Mouse (Mus musculus): ENCODE data around the gene Ppp2ca. TPM values are rescaled to one million over a fixed set of nuclear protein-coding genes. Genes with fewer than 3 reads are reported as not detected.

Ppp2ca gene
- polyA plus RNA-seq, 1 experiment from 2014 or later = 130 TPM

DNA sequence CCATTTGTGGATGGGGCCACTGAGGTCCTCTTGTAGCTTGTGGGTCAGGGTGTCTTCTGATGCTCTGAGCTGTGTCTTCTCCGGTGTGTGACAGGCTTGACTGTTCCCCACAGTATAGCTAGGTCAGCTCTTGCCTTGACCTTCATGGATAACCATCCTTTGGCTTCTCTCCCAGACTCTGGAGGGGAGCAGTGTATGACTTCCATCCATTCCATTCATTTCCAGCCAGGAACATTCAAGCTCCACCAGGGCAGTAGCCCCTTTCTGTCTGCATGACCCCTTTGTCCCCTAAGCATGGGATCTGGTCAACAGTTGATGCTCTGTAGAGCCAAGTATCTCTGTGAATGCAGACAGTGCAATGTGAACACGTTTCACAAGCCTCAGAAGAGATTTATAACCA lies 885 bp upstream of the Ppp2ca start:
- Histone ChIP-seq H3K4me2 (ENCODE audit: low read depth, low read length) (no peak overlapping the region), H3K27ac (replicated peaks; ENCODE audit: low read depth, low read length) (no peak overlapping the region), H3K4me3 (ENCODE audit: low read depth, low read length) (no peak overlapping the region), H3K27me3 (ENCODE audit: control insufficient read depth, insufficient read depth, low read length) (no peaks in the 10 kb centered on the region), H3K9me3 (replicated peaks; ENCODE audit: control insufficient read depth, low read length) (no peaks in the 10 kb centered on the region), H3K36me3 (replicated peaks; ENCODE audit: control insufficient read depth, insufficient read depth, low read depth, low read length) (no peaks in the 10 kb centered on the region), H3K4me1 (ENCODE audit: control insufficient read depth, insufficient read depth, low read length) (no peaks in the 10 kb centered on the region), H3K9ac (replicated peaks; ENCODE audit: low read length) (no peak overlapping the region)
- no peak for DNase-seq (ENCODE audit: low spot score)
- ATAC-seq (replicated peaks; ENCODE audit: insufficient number of reproducible peaks, low FRiP score, low TSS enrichment, low read depth) = no peak
- 76% methylated on average over 2 of the region's 2 CpGs for WGBS

DNA sequence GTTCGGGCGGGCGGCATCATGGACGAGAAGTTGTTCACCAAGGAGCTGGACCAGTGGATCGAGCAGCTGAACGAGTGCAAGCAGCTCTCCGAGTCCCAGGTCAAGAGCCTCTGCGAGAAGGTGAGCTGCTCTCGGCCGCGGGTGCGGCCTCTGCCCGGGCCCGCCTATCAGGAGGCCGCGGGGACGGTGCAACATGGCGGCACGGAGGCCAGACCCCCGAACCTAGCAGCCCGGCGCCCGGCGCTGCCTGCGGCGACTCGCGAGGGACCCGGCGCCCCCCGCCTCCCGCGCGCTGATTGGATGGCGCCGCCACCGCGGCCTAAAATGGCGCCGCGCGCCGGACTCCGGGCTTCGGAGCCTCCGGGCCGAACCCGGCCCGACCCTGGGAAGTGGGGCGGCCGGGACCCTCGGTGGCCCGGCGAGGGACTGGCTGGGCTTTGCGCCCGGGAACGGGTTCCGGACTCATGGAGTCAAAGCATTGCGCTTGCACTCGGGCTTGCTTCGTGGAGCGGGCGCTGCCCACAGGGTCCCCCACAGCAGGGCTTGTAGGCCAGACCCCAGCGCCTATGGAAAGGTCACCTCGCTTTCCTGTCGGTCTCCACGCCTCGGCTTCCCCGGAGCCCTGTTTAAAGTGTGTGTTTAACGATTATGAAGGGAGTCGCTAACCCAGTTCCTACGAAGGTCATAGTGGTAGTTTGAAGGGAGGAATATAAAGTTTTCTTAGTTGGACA lies 715 bp downstream of the Ppp2ca start:
- H3K4me1 ChIP-seq (ENCODE audit: control insufficient read depth, insufficient read depth, low read length) = no peaks in the 10 kb centered on the region
- H3K27ac ChIP-seq (replicated peaks; ENCODE audit: low read depth, low read length) = peak overlapping the region; percentile 96
- H3K36me3 ChIP-seq (replicated peaks; ENCODE audit: control insufficient read depth, insufficient read depth, low read depth, low read length) = no peaks in the 10 kb centered on the region
- ATAC-seq (replicated peaks; ENCODE audit: insufficient number of reproducible peaks, low FRiP score, low TSS enrichment, low read depth) (peak; percentile 83), DNase-seq (ENCODE audit: low spot score) (peak; percentile 89)
- H3K4me3 ChIP-seq (ENCODE audit: low read depth, low read length) = peak overlapping the region; percentile 97
- H3K9me3 ChIP-seq (replicated peaks; ENCODE audit: control insufficient read depth, low read length) = no peaks in the 10 kb centered on the region
- H3K27me3 ChIP-seq (ENCODE audit: control insufficient read depth, insufficient read depth, low read length) = no peaks in the 10 kb centered on the region
- H3K9ac ChIP-seq (replicated peaks; ENCODE audit: low read length) = peak overlapping the region; percentile 99
- under 1% methylated on average over 62 of the region's 72 CpGs for WGBS
- peak overlapping the region; percentile 70 for H3K4me2 ChIP-seq (ENCODE audit: low read depth, low read length)

DNA sequence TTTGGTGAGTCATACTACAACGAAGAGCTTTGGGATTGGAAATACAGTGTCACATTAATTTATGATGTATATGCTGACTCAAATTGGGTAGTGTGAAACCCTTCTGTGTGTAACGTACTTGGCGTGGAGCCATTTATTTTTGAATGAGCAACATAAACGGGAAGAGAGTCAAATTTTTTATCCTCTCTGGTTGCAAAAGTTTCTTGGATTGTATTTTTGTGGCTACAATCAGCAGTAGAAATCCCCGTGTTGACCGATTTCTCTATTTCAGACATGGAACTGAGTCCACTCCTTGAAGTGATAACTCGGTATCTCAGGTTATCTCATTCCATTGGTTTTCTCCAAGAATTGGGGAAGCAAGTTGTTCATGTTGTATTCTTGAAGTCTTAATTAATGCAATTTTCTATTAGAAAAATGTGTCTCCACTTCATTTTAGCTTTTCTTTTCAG lies 1.3 kb downstream of the Ppp2ca start:
- Histone ChIP-seq H3K36me3 (replicated peaks; ENCODE audit: control insufficient read depth, insufficient read depth, low read depth, low read length) (no peaks in the 10 kb centered on the region), H3K9me3 (replicated peaks; ENCODE audit: control insufficient read depth, low read length) (no peaks in the 10 kb centered on the region), H3K4me3 (ENCODE audit: low read depth, low read length) (peak overlapping the region; percentile 97), H3K9ac (replicated peaks; ENCODE audit: low read length) (peak overlapping the region; percentile 99), H3K4me2 (ENCODE audit: low read depth, low read length) (peak overlapping the region; percentile 70), H3K27ac (replicated peaks; ENCODE audit: low read depth, low read length) (no peak overlapping the region), H3K27me3 (ENCODE audit: control insufficient read depth, insufficient read depth, low read length) (no peaks in the 10 kb centered on the region), H3K4me1 (ENCODE audit: control insufficient read depth, insufficient read depth, low read length) (no peaks in the 10 kb centered on the region)
- WGBS = 5% methylated on average over 7 of the region's 7 CpGs
- ATAC-seq (replicated peaks; ENCODE audit: insufficient number of reproducible peaks, low FRiP score, low TSS enrichment, low read depth) (no peak), DNase-seq (ENCODE audit: low spot score) (no peak)

DNA sequence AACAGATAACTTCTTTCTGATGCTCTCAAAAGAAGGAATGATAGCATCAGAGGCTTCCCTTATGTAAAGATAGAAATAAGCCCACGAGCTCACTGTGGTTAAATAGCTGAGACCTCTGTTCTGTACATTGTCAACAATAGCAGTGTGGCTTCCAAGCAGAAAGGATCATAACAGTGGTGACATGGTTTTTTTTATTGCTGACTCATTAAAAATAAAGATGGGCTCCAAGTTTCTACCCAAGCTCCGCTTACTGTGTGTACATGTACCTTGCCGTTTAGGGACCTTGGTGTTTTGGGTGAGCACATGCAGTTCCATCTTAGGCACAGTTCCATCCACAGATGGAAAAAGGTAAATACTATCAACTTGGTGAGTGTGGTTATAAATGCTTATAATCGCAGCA lies 4.5 kb downstream of the Ppp2ca start:
- Histone ChIP-seq H3K9me3 (replicated peaks; ENCODE audit: control insufficient read depth, low read length) (no peaks in the 10 kb centered on the region), H3K36me3 (replicated peaks; ENCODE audit: control insufficient read depth, insufficient read depth, low read depth, low read length) (no peaks in the 10 kb centered on the region), H3K9ac (replicated peaks; ENCODE audit: low read length) (no peak overlapping the region), H3K4me2 (ENCODE audit: low read depth, low read length) (no peak overlapping the region), H3K4me3 (ENCODE audit: low read depth, low read length) (no peak overlapping the region), H3K4me1 (ENCODE audit: control insufficient read depth, insufficient read depth, low read length) (no peaks in the 10 kb centered on the region), H3K27me3 (ENCODE audit: control insufficient read depth, insufficient read depth, low read length) (no peaks in the 10 kb centered on the region), H3K27ac (replicated peaks; ENCODE audit: low read depth, low read length) (no peak overlapping the region)
- no peak for DNase-seq (ENCODE audit: low spot score)
- WGBS = 87% methylated on average over 4 of the region's 4 CpGs
- no peak for ATAC-seq (replicated peaks; ENCODE audit: insufficient number of reproducible peaks, low FRiP score, low TSS enrichment, low read depth)

DNA sequence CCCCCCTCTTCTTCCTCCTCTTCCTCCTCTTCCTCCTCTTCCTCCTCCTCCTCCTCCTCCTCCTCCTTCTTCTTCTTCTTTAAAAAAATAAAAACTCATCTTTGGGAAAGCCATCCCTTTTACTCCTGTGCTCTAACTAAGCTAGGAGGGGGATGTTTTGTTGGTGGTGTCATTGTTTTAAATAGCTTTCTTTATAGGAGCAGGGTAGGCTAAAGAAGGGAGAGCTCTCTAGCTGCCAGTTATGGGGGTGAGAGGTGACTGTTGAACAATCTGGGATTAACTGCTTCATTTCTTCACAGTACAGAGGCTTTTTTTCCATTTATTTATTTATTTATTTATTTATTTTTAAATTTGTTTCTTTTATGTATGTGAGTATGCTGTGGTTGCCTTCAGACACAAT lies 7.0 kb downstream of the Ppp2ca start:
- ATAC-seq (replicated peaks; ENCODE audit: insufficient number of reproducible peaks, low FRiP score, low TSS enrichment, low read depth) (no peak), DNase-seq (ENCODE audit: low spot score) (no peak)
- no peaks in the 10 kb centered on the region for H3K4me1 ChIP-seq (ENCODE audit: control insufficient read depth, insufficient read depth, low read length)

DNA sequence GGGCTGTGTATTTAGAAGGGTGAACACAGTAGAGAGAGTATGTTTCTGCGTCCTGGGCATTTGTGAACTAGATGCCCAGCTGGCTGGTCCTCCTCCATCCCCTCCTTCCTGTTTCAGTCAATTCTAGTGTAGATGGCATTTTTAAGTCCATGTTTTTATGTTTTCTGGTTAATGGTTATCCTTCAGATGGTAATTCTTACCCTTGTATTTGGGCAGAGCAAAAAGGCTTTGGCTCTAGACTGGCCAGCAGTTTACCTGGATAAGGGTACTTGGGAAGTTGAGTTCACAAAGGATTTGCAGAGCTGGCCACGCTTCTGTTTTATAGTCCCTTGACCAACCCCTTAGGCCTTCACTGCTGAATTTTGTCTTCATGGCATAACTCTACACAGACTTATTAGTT lies 7.6 kb downstream of the Ppp2ca start:
- no peak overlapping the region for H3K9ac ChIP-seq (replicated peaks; ENCODE audit: low read length)
- no peak overlapping the region for H3K4me3 ChIP-seq (ENCODE audit: low read depth, low read length)
- H3K4me2 ChIP-seq (ENCODE audit: low read depth, low read length) = no peak overlapping the region
- H3K9me3 ChIP-seq (replicated peaks; ENCODE audit: control insufficient read depth, low read length) = no peaks in the 10 kb centered on the region
- no peak for DNase-seq (ENCODE audit: low spot score)
- no peak overlapping the region for H3K27ac ChIP-seq (replicated peaks; ENCODE audit: low read depth, low read length)
- H3K27me3 ChIP-seq (ENCODE audit: control insufficient read depth, insufficient read depth, low read length) = no peaks in the 10 kb centered on the region
- no peaks in the 10 kb centered on the region for H3K36me3 ChIP-seq (replicated peaks; ENCODE audit: control insufficient read depth, insufficient read depth, low read depth, low read length)
- WGBS = 88% methylated on average over 2 of the region's 2 CpGs
- ATAC-seq (replicated peaks; ENCODE audit: insufficient number of reproducible peaks, low FRiP score, low TSS enrichment, low read depth) = no peak
- H3K4me1 ChIP-seq (ENCODE audit: control insufficient read depth, insufficient read depth, low read length) = no peaks in the 10 kb centered on the region

More for the DNA sequence above, 7.0 kb downstream of the Ppp2ca start:
- H3K27me3 ChIP-seq (ENCODE audit: control insufficient read depth, insufficient read depth, low read length) = no peaks in the 10 kb centered on the region
- H3K4me3 ChIP-seq (ENCODE audit: low read depth, low read length) = no peak overlapping the region
- no peaks in the 10 kb centered on the region for H3K9me3 ChIP-seq (replicated peaks; ENCODE audit: control insufficient read depth, low read length)
- H3K36me3 ChIP-seq (replicated peaks; ENCODE audit: control insufficient read depth, insufficient read depth, low read depth, low read length) = no peaks in the 10 kb centered on the region
- H3K4me2 ChIP-seq (ENCODE audit: low read depth, low read length) = no peak overlapping the region
- no peak overlapping the region for H3K27ac ChIP-seq (replicated peaks; ENCODE audit: low read depth, low read length)
- no peak overlapping the region for H3K9ac ChIP-seq (replicated peaks; ENCODE audit: low read length)

DNA sequence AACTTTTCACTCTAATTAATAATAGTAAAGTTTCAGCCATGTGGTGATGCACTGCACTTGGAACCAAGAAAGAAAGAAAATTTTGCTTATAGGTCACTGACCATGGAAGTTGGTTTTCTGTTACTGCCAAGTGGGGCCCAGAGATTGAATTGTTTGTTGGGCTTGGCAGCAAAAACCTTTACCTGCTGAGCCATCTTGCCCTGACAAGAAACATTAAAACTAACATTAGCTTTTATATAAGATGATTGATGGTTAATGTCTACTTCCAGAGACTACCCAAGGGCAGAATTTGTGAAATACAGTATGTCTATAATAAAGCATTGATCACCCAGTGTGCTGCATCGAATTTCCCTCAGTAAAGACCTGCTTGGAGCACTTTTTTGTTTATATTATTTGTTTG lies 8.0 kb downstream of the Ppp2ca start:
- Histone ChIP-seq H3K27ac (replicated peaks; ENCODE audit: low read depth, low read length) (no peak overlapping the region), H3K4me2 (ENCODE audit: low read depth, low read length) (no peak overlapping the region), H3K36me3 (replicated peaks; ENCODE audit: control insufficient read depth, insufficient read depth, low read depth, low read length) (no peaks in the 10 kb centered on the region), H3K9ac (replicated peaks; ENCODE audit: low read length) (no peak overlapping the region), H3K4me1 (ENCODE audit: control insufficient read depth, insufficient read depth, low read length) (no peaks in the 10 kb centered on the region), H3K9me3 (replicated peaks; ENCODE audit: control insufficient read depth, low read length) (no peaks in the 10 kb centered on the region), H3K4me3 (ENCODE audit: low read depth, low read length) (no peak overlapping the region), H3K27me3 (ENCODE audit: control insufficient read depth, insufficient read depth, low read length) (no peaks in the 10 kb centered on the region)
- WGBS = 95% methylated on average over 1 of the region's 1 CpGs
- DNase-seq (ENCODE audit: low spot score) (no peak), ATAC-seq (replicated peaks; ENCODE audit: insufficient number of reproducible peaks, low FRiP score, low TSS enrichment, low read depth) (no peak)

DNA sequence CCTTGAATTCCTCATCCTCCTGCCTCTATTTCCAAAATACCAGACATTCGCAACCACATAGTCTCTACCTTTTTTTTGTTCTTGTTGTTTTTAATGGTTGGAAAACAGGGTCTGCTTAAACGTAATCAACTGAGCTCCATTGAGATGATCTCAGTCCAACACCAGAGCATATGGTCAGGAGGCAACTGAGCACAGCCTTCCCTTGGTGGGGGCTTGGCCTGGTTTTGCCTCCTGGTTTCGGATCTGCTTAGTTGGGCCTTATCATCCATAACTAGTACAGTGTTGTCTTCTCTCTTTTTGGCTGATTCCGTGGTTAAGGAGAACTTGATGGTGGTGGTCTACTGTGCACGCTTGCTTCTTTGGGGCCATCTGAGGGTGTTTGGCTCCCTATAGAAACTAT lies 10.3 kb downstream of the Ppp2ca start:
- WGBS = 91% methylated on average over 5 of the region's 5 CpGs
- no peak overlapping the region for H3K27ac ChIP-seq (replicated peaks; ENCODE audit: low read depth, low read length)
- no peak overlapping the region for H3K4me2 ChIP-seq (ENCODE audit: low read depth, low read length)
- no peak overlapping the region for H3K4me3 ChIP-seq (ENCODE audit: low read depth, low read length)
- ATAC-seq (replicated peaks; ENCODE audit: insufficient number of reproducible peaks, low FRiP score, low TSS enrichment, low read depth) (no peak), DNase-seq (ENCODE audit: low spot score) (no peak)
- no peaks in the 10 kb centered on the region for H3K9me3 ChIP-seq (replicated peaks; ENCODE audit: control insufficient read depth, low read length)
- H3K36me3 ChIP-seq (replicated peaks; ENCODE audit: control insufficient read depth, insufficient read depth, low read depth, low read length) = no peaks in the 10 kb centered on the region
- no peak overlapping the region for H3K9ac ChIP-seq (replicated peaks; ENCODE audit: low read length)
- no peaks in the 10 kb centered on the region for H3K4me1 ChIP-seq (ENCODE audit: control insufficient read depth, insufficient read depth, low read length)
- no peaks in the 10 kb centered on the region for H3K27me3 ChIP-seq (ENCODE audit: control insufficient read depth, insufficient read depth, low read length)

All from embryonic facial prominence, embryonic 11.5 days (tissue).